Mouse (Mus musculus) thymus, adult 18-20 months (tissue): Measurements from ENCODE around the gene Fpgs.

Experiments used
- DNase-seq, 2 experiments: peaks; one replicate each; pipeline ENCODE4 v3.0.0; 2022; ENCODE audit warnings: mixed read lengths in 2 of 2

Fpgs gene

DNA sequence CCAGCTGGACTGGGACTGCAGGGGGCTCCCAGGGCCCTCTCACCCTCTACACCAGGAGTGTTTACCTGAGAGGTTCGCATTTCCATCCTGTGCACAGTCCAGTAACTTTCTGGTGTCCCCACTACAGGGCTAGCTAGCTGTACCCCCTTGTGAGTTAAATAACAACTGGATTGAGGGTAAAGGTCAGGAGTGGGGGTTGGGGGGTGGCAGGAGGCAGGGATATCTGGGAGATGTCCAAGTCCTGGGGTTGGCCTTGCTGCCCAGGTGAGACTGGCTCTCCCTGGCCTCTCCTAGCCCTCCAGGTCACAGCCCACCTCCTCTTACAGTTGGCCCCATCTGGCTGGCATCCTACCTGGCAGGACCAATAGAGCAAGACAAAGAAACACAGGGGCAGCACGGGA lies at the start of gene Fpgs:
Fpgs (minus strand) TSS at position 125 of the 401 bp plus-strand sequence.
- no peak for DNase-seq

DNA sequence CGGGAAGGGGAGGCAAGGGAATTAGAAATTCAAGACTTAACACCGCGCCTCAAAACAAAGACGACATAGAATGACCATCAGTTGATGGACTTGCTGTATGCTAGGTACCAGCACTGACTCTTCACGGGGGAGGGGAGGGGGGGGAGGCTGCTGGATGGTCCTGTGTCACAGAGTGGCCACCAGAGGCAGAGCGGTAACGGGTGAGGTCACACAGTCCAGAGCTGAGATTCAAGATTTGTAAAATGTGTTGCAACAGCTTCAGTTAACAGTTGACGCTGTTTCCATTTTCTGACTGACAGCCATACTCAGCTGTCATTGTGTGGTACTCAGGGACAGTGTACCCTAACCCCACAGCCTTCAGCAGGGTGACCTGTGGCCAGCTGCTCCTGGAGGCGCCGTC lies 48.2 kb upstream of the Fpgs start:
- DNase-seq, result no peak

DNA sequence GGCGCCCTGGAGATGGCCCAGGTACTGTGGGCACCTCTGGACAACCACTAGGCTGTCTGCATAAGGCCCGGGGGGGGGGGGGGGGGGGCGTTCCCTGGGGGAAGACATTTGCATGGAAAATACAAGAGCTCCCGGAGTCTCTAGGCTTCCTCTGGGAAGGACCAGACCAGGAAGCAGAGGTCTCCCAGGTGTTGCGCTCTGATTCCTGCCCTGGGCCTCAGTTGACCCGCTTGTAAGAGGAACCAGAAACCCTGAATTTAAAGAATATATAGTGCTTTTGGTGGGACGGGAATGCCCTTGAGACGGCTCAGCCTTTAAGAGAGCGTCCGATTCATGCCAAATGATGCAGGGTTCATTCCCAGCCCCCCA lies 47.7 kb upstream of the Fpgs start:
- DNase-seq, result no peak

DNA sequence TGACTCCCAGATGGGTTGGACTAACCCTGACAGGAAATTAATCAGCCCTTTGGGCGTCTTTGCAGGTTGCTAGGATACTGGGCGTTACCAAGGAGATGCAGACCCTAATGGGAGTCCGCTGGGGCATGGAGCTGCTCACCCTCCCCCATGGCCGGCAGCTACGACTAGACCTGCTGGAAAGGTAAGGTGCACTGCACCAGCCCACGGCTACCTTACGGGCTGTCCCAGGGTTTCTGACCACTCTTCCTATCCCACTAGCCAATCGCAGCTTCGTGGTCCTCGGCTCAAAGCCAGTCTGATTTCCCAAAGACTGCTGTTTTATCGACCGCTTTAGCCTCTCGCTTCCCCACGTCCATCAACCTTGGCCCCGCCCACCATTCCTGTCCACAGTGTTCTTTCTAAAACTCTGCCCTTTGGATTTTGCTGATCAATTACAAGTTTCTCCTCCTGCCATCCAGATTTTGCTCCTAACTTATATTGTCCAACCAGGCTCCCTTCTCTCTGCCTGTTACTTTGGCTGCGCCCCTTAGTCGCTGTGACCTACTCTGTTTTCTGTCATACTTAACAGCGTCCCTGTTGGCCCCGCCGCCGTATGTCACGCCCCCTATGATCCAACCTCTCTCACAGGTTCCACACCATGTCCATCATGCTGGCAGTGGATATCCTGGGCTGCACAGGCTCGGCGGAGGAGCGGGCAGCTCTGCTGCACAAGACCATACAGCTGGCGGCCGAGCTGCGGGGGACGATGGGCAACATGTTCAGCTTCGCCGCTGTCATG lies 47.1 kb upstream of the Fpgs start:
- DNase-seq, result no peak

DNA sequence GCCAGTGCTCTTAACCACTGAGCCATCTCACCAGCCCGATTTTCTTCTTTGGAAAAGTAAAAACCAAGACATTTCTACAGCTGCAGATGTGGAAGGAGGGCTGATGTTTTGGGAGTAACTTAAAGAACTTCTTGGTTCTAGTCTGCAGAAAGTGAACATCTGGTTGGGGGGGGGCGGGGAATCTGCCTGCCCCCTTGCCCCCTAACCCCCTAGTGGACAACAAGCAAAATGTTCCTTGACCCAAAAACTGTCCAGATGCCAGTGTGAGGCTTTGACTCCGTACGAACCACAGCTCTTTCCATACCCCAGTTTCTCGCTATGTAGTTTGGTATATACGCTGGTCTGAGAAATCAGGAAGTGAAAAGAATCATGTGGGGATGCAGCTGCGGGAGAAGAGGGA lies 46.3 kb upstream of the Fpgs start:
- DNase-seq, result no peak

DNA sequence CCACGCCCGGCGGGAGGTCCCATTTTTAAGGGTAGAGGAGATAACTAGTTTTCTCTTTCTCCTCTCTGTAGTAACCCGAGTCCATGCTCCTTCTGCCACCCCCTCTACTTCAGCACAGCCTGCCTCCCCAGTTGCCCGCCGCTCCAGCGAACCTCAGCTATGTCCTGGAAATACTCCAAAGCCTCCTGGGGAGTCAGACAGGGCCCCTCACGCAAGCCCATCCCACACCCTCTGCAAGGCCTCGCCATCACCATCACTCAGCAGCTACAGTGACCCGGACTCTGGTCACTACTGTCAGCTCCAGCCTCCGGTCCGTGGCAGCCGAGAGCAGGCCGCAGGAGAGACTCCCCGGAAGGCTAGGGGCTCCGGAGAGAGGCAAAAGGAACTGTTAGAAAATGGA lies 45.1 kb upstream of the Fpgs start:
- DNase-seq, result no peak

DNA sequence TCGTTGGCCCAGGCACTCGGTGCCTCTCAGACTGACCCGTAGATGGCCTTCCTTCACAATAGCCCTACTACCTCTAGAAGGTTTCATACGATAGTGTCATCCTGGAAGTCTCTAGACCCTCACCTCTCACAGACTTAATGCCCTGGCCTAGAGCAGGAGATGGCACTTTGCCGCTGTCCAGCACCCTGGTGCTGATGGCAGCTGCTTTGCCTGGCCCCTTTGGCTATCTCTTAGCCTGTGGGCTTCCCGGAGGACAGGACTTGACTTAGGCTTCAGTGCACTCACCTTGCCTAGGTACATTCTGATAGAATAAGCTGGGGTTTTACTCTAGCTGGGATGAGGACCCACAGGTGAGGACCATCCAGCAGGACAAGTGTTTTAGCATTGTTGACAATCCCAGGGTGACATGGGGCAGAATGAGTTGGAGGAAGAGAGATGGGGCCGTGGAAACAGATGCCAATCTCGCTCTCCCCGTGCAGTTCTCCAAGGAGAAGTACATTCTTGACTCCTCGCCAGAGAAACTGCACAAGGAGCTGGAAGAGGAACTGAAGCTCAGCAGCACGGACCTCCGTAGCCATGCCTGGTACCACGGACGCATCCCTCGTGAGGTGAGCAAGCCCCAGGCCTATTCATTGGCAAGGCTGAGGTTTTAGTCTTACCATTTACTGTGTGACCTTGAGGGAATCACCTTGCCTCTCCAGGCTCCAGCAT lies 40.5 kb upstream of the Fpgs start:
- no peak for DNase-seq

DNA sequence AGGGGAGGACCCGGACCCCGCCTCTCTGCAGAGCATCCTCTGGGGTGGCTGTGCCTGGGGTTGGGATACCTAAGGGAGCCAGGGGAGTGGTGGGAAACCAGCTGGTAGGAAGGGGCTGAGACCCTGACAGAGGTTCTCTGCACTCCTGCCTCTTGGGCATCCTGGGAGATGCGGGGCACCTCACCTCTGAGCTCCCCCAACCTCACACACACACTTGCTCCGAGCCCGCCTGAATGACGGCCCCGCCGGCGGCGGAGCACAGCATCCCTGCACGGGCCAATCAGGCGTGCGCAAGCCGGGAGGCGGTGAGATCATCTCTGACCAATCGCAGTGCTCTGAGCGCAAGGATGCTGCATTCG lies 38.2 kb upstream of the Fpgs start:
- DNase-seq, result no peak

DNA sequence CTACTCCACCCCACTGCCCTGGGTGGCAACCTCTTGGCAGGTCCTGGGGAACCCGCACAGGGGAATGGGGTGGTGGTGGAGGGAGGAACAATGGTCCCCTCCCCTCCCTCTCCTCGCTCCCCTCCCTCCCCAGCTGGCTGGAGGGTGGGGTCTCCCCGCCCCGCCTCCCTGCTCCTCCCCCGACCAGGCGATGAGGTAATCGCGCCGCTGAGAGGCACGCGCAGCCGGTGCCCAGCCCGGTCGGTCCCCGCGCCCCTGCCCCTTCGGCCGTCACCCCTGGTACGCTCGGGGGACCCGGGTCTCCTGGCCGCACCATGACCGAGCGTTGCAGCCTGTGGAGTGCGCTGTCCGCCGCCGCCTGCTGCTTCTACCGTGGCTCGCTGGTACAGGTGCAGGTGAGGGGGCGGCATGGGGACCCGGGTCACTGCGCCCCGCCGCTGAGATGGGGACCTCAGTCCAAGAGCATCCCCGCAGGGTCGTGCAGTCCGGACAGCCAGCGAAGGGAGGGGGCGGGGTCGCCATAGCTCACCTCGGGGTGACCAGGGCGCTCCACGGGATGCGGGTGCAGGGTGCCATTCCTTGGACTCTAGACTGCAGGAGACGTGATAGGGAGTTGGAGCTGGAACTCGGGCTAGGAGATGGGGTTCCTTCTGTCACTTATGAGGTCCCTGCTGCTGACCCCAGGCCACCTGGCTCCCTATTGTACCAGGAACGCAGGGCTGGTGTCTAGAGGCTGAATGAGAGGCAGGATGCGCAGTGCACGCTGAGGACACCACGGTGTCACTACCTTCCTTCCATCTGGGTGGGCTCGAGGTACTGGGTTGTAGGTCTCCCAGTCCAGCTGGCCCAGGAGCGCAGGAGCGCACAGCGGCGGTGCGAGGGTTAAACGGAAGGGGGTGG lies 37.6 kb upstream of the Fpgs start:
- DNase-seq, result no peak

DNA sequence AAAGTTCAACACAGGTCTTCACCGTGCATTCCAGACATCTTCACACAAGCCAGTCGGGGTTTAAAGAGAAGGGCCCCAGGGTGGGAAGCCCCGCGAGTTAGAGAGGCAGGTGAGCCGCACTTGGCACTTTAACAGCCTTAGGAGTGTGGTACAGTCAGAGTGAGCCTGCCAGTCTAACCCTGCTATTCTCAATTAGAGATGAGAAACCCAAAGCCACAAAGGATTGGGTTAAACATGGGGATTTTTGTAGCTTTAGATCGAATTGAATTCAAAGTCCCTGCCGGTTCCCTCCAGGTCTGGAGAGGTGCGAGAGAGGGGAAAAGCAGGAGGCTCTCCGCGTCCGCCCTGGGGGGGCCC lies 36.9 kb upstream of the Fpgs start, which contains the start of gene 6330409D20Rik:
6330409D20Rik (minus strand) TSS at position 101 of the 357 bp plus-strand sequence.
- DNase-seq, result no peak

DNA sequence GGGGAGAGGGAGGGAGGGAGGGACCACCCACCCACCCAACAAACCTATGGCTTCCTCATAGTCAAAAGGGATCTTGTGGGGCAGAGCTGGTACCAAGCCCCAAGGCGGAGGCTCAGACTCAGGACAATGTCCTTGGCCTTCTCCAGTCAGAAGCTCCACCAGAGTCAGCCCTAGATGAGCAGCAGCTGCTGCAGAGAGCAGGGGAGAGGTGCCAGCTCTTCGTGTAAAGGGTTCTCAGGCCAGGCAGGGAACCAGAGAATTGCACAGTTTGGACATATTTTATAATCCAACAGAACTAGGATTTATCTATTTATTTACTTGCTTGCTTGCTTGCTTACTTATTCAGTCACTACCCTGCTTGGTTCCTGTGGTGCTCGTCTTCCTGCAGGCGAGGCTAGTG lies 35.4 kb upstream of the Fpgs start:
- DNase-seq, result no peak

DNA sequence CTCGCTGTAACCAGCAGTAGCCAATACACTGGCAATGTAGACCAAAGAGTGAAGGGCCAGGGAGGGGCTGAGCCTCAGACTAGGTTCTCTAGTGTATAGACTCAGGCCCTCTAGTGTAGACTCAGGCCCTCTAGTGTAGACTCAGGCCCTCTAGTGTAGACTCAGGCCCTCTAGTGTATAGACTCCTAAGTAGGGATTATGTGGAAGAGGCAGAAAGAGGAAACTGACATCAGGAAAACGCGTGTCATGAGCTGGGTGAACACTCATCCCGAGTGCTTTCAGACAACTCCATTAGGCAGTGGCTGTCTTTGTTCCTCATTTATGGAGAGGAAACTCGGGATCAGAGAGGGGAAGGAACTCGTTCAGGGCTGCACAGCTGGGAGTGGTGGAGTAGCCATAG lies 33.1 kb upstream of the Fpgs start:
- no peak for DNase-seq

DNA sequence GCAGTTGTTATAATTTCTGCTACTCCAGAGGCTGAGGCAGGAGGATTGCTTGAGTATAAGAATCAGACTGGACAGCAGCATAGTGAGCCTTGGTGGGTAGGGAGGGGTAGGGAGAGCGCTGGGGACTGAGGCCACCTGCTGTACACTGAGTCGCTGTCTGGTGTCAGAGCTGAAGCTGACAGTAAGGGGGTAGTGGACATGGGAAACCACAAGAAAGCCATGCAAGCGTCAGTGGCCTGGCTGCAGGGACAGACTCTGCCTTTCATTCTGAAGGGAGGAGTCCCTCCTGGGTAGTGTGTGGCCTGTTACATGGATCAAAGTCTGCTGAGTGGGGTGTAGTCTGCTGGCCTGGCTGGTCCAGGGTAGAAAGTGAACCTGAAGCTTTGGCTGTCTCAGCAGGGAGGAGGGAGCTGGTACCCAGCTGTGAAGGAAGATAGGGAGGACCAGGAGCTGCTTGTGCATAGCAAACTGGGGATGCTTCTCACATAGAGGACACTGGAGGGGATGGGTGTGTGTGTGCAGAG lies 32.4 kb upstream of the Fpgs start:
- DNase-seq, result no peak

DNA sequence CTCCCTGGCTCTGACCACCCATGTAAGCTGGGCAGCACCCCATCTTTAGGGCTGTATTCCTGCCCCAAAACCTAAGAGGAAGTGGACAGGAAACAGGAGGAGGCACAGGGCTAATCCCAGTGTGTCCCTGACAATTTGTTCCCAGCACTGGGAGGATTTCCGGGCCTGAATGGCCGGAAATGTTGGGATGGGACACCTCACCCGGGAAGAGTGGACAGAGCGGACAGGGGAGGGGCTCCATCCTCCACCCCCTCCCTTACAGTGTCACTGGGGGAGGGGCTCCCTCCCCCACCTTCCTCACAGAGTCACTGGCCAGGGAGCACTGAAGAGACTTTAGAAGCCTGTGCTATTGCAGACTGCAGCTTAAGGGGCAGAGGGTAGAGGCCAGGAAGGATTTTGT lies 31.0 kb upstream of the Fpgs start:
- no peak for DNase-seq

DNA sequence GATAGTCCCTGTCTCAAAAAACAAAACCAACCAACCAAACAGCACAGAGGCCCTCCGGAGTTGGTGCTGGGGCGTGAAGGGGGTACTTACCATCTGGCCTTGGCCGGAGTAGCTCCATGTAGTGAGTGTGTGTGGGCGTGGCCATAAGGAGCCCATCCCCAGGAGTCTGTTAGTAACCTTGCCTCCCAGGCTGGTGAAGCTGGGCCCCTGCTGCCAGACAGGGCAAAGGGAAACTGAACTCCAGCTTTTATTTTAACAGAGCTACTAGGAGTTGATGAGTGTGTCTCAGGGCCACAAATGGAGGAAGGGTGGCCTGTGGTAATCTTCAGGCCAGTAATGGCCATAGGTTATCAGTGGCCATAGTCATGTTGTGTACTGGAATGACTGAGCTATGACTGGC lies 30.5 kb upstream of the Fpgs start:
- DNase-seq, result no peak

DNA sequence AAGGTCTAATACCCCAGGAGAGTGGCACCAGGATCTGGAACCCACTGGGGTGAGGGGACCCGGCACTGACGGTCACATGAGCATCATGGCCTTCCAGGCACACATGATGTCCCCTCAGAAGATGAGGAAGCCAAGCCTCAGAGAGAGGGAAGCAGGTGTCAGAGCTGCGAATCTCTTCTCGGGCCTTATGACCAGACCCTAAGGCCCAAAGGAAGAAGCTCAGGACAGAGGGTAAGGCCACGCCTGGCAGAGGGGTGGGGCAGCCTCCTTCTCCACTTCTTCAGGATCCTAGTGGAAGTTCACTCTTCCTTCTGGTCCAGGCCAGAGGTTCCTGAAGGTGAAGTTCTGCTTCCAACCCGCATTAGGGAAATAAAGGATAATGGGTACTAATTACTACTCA lies 28.8 kb upstream of the Fpgs start:
- DNase-seq, result no peak

DNA sequence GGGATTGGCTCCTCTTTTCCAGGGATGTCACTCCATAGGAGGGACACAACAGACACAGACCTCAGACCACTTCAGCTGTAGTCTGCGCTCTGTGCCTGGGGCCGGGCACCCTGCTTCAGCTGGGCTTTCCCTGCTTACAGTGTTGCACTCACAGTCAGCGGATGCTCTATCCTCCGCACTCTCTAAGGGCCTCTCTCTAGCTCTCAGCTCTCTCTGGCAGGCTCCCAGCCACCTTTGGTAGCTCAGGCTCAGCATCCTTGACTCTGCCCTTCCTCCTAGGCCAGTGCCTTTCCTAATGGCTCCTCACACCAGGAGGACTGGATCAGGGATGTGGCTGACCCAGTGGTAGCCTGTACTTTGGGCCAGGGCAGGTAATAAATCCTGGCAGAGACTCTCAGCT lies 28.0 kb upstream of the Fpgs start:
- DNase-seq, result no peak

DNA sequence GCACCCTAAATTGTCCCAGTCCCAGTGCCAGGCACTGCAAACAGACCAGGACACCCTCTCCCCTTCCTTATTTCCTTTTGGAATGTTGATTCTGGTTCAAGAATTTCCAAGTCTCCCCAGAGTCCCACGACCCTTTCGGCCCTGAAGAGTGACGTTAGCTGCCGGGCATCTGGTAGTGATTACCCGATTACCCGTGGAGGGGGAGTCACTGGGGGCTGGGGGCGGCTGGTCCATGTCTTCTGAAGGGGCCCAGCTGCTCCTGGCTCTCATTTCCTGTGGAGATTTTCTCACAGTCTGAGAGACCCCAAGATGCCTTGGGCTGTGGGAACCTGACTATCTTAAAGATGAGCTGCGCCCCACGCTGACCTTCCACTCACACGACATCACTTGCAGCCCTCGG lies 26.9 kb upstream of the Fpgs start:
- no peak for DNase-seq

DNA sequence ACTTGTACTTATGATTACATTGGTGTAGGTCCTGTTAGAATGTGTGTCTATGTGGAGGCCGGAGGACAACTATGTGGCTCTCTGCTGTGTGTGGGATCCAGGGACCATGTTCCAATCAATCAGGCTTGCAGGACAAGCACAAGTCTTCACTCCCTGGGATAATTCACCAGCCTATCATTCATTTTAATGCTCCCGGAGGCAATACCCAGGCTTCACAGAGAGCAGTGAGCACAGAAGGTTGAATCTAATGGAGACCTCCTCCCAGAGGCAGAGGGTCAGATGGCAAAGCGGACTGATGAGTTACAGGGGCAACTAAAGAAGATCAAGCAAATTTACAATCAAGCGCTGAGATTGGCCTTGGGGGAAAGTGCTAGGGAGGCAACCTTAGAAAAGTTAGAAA lies 25.6 kb upstream of the Fpgs start:
- DNase-seq, result no peak

DNA sequence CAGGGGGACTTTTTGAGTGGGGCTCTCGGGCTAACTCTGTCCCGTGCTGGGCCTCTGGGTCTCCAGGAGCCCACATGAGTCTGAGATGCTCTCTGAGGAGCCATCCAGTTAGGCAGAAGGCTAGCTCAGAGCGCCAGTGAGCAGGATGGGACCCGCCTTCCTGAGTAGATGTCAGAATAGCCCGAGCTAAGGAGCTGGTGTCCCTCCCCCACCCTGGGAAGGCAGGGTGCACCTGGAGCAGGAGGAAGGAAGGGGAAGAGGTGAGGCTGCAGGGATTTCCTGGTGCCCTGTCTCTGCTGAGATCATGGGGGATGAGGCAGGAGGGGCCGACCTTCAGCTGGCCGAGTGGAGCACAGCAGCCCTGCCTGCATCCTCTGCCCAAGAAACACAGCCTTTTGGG lies 24.5 kb upstream of the Fpgs start:
- no peak for DNase-seq

DNA sequence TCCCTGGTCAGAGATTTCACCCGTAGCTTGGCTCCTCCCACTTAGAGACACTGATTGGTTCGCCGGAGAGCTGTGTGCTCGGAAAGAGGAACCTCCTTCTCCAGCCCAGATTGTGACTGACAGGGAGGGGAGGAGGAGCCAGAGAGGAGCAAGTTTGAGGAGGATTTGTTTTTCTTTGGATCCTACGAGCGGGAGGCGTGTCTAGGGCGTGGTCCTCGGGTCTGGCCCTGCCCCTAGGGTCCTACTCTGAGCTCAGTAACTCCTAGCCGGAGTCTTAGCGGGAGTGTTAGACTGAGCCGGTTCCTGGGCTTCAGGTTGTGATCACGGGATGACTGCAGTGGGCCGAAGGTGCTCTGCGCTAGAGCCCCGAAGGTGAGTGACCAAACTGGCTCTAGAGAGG lies 23.5 kb upstream of the Fpgs start:
- peak; percentile 69 to 79 for DNase-seq

DNA sequence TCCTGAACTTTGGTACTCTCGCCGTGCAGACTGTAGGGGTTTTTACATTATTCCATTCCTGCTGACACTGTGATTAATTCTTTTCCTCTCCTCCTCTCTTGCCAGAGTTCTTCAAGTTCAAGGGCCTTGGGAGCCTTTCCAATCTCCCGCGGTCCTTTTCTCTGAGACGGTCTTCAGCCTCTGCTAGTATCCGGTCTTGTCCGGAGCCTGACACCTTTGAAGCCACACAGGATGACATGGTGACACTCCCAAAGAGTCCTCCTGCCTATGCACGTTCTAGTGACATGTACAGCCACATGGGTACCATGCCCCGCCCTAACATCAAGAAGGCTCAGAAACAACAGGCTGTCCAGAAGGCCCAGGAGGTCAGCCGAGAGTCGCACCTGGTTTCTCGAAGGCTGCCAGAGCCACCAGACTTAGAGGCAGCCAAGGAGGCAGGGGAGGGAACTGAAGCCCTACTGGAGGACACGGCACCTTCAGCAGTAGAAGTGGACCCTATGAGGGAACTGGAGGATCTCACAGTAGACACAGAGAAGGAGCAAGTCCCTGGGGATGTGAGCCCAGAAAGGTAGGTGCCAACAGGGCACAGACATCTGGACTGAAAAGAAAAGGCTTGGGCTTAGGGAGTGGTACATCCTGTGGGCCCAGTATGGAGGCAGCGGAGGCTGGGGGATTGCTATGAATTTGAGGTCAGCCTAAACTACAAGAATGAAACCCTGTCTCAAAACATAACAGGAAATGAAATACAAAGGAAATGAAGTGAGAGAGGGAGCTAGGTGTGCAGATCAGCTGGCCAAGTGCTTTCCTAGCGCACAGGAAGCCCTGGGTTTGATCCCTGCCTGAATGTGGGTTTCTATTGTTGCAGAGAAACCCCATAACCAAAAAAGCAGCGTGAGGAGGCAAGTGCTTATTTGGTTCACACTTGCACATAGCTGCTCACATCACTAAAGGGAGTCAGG lies 21.2 kb upstream of the Fpgs start:
- peak in 1 of 2 experiments; percentile 60 for DNase-seq
